Mouse (Mus musculus) CH12.LX (cell line): ENCODE data around the gene Stk24.

ENCODE experiments used
- CHD1 ChIP-seq: IDR thresholded peaks from 2 replicates; pipeline ENCODE4 v1.6.1; 2012; ENCODE audit warnings: low read depth, low read length, improper control_type of control experiment, inconsistent platforms
- EP300 ChIP-seq: IDR thresholded peaks from 2 replicates; pipeline ENCODE4 v1.6.1; 2011; ENCODE audit warnings: low read length, improper control_type of control experiment
- MAX ChIP-seq: IDR thresholded peaks from 2 replicates; pipeline ENCODE4 v1.6.1; 2011; ENCODE audit warnings: low read length, improper control_type of control experiment
- POLR2A ChIP-seq: IDR thresholded peaks from 2 replicates; pipeline ENCODE4 v1.6.1; 2011; ENCODE audit warnings: low read depth, mild to moderate bottlenecking, improper control_type of control experiment, low read length
- TCF12 ChIP-seq: IDR thresholded peaks from 2 replicates; pipeline ENCODE4 v1.6.1; 2014; ENCODE audit warnings: low read depth, mild to moderate bottlenecking, inconsistent platforms, low read length, improper control_type of control experiment

- TF ChIP-seq POLR2A (no peak), EP300 (no peak), CHD1 (no peak), MAX (no peak), TCF12 (no peak)
Measured at GRCm38 (mm10) chr14:121251708-121252107, 128.1 kb downstream of the Stk24 start.
